Mouse (Mus musculus) MEL (cell line): ENCODE measurements around the gene Tmem268. TPM values are rescaled to one million over a fixed set of nuclear protein-coding genes. Genes with fewer than 3 reads are reported as not detected.

Experiments
- DNase-seq: peaks from one replicate; pipeline ENCODE4 v3.0.0; 2011; ENCODE audit warnings: low read depth, low spot score
- H3K27ac ChIP-seq: 2 replicates; pipeline ENCODE4 v1.5.1; 2012; ENCODE audit warnings: low read depth, mild to moderate bottlenecking, control low read depth, low read length, moderate library complexity; ENCODE audit not compliant: control insufficient read depth
- H3K27me3 ChIP-seq, 2 experiments: fragments of 150-350 bp in 1 of 2; sonication (generic) in 1 of 2; 2 replicates each; pipeline ENCODE4 v1.6.1; 2012; ENCODE audit warnings: low read length in 2 of 2, mild to moderate bottlenecking in 2 of 2, improper control_type of control experiment in 1 of 2, moderate library complexity in 1 of 2; ENCODE audit not compliant: insufficient read depth in 2 of 2, control insufficient read depth in 1 of 2
- H3K36me3 ChIP-seq, 2 experiments: 2 replicates each; pipeline ENCODE4 v1.6.1; 2012 to 2014; ENCODE audit warnings: low read length in 2 of 2, improper control_type of control experiment in 1 of 2, inconsistent platforms in 1 of 2, mild to moderate bottlenecking in 1 of 2; ENCODE audit not compliant: insufficient read depth in 2 of 2, control insufficient read depth in 1 of 2
- H3K4me1 ChIP-seq, 2 experiments: fragments of 150-350 bp in 1 of 2; sonication (generic) in 1 of 2; 2 replicates each; pipeline ENCODE4 v1.6.1; 2012; ENCODE audit warnings: low read length in 2 of 2, improper control_type of control experiment in 1 of 2, mild to moderate bottlenecking in 1 of 2; ENCODE audit not compliant: insufficient read depth in 2 of 2, control insufficient read depth in 1 of 2
- H3K4me3 ChIP-seq, 2 experiments: fragments of 150-350 bp in 1 of 2; sonication (generic) in 1 of 2; 2 replicates each; pipeline ENCODE4 v1.5.1; 2012; ENCODE audit warnings: low read depth in 2 of 2, low read length in 2 of 2, mild to moderate bottlenecking in 2 of 2, moderate library complexity in 2 of 2, control low read depth in 1 of 2, improper control_type of control experiment in 1 of 2; ENCODE audit not compliant: control insufficient read depth in 1 of 2, insufficient read depth in 1 of 2
- H3K79me2 ChIP-seq: 2 replicates; pipeline ENCODE4 v1.6.1; 2012; ENCODE audit warnings: mild to moderate bottlenecking, low read length, moderate library complexity; ENCODE audit not compliant: control insufficient read depth, poor library complexity, insufficient read depth
- H3K9ac ChIP-seq: 2 replicates; pipeline ENCODE4 v1.6.1; 2012; ENCODE audit warnings: low read depth, mild to moderate bottlenecking, control low read depth, low read length, moderate library complexity; ENCODE audit not compliant: control insufficient read depth, poor library complexity, severe bottlenecking
- H3K9me3 ChIP-seq: fragments of 150-350 bp; sonication (generic); replicated peaks from 2 replicates; pipeline ENCODE4 v1.6.1; 2012; ENCODE audit warnings: mild to moderate bottlenecking, low read length, improper control_type of control experiment, moderate library complexity; ENCODE audit not compliant: insufficient read depth
- BHLHE40 ChIP-seq: IDR thresholded peaks from 2 replicates; pipeline ENCODE4 v1.6.1; 2012; ENCODE audit warnings: low read depth, mild to moderate bottlenecking, inconsistent platforms, low read length, improper control_type of control experiment, borderline replicate concordance
- CHD1 ChIP-seq: IDR thresholded peaks from 2 replicates; pipeline ENCODE4 v1.6.1; 2012; ENCODE audit warnings: low read depth, mild to moderate bottlenecking, inconsistent platforms, low read length, improper control_type of control experiment
- CTCF ChIP-seq, 3 experiments: IDR thresholded peaks in 2 of 3; conservative IDR thresholded peaks in 1 of 3; 2 replicates each; pipeline ENCODE4 v1.5.1; 2011 to 2012; ENCODE audit warnings: low read length in 3 of 3, low read depth in 2 of 3, mild to moderate bottlenecking in 2 of 3, improper control_type of control experiment in 1 of 3, inconsistent platforms in 1 of 3, mixed read lengths in 1 of 3, moderate library complexity in 1 of 3; ENCODE audit not compliant: control insufficient read depth in 1 of 3, insufficient read depth in 1 of 3, poor library complexity in 1 of 3, severe bottlenecking in 1 of 3
- E2F4 ChIP-seq: IDR thresholded peaks from 2 replicates; pipeline ENCODE4 v1.6.1; 2011; ENCODE audit warnings: low read depth, low read length, improper control_type of control experiment, borderline replicate concordance
- ELF1 ChIP-seq: IDR thresholded peaks from 2 replicates; pipeline ENCODE4 v1.6.1; 2014; ENCODE audit warnings: low read depth, mild to moderate bottlenecking, inconsistent platforms, low read length, improper control_type of control experiment, moderate library complexity
- EP300 ChIP-seq, 2 experiments: IDR thresholded peaks; 2 replicates each; pipeline ENCODE4 v1.6.1; 2011; ENCODE audit warnings: improper control_type of control experiment in 2 of 2, low read length in 2 of 2, low read depth in 1 of 2, mild to moderate bottlenecking in 1 of 2
- MAFK ChIP-seq: IDR thresholded peaks from 2 replicates; pipeline ENCODE4 v1.6.1; 2011; ENCODE audit warnings: low read depth, mild to moderate bottlenecking, low read length, improper control_type of control experiment, borderline replicate concordance
- MAX ChIP-seq: IDR thresholded peaks from 2 replicates; pipeline ENCODE4 v1.6.1; 2011; ENCODE audit warnings: low read length, improper control_type of control experiment
- MEF2A ChIP-seq: IDR thresholded peaks from 2 replicates; pipeline ENCODE4 v1.6.1; 2014; ENCODE audit warnings: low read depth, mild to moderate bottlenecking, inconsistent platforms, low read length, improper control_type of control experiment; ENCODE audit not compliant: poor library complexity, insufficient replicate concordance, severe bottlenecking; ENCODE audit errors: extremely low read depth
- MXI1 ChIP-seq: IDR thresholded peaks from 2 replicates; pipeline ENCODE4 v1.6.1; 2011; ENCODE audit warnings: mild to moderate bottlenecking, low read depth, low read length, improper control_type of control experiment
- MYC ChIP-seq: IDR thresholded peaks from 2 replicates; pipeline ENCODE4 v1.6.1; 2011; ENCODE audit warnings: low read depth, mild to moderate bottlenecking, low read length, improper control_type of control experiment, moderate library complexity
- NELFE ChIP-seq: IDR thresholded peaks from 2 replicates; pipeline ENCODE4 v1.6.1; 2011; ENCODE audit warnings: low read depth, low read length, improper control_type of control experiment
- POLR2A ChIP-seq, 2 experiments: IDR thresholded peaks; 2 replicates each; pipeline ENCODE4 v1.6.1; 2011 to 2012; ENCODE audit warnings: low read length in 2 of 2, mild to moderate bottlenecking in 2 of 2, control low read depth in 1 of 2, improper control_type of control experiment in 1 of 2, low read depth in 1 of 2, moderate library complexity in 1 of 2; ENCODE audit not compliant: control insufficient read depth in 1 of 2, insufficient read depth in 1 of 2, poor library complexity in 1 of 2
- POLR2AphosphoS2 ChIP-seq: IDR thresholded peaks from 2 replicates; pipeline ENCODE4 v1.6.1; 2011; ENCODE audit warnings: low read length, improper control_type of control experiment
- SIN3A ChIP-seq: IDR thresholded peaks from 2 replicates; pipeline ENCODE4 v1.6.1; 2012; ENCODE audit warnings: low read length, improper control_type of control experiment, inconsistent platforms
- SMC3 ChIP-seq: IDR thresholded peaks from 2 replicates; pipeline ENCODE4 v1.6.1; 2011; ENCODE audit warnings: low read depth, low read length, improper control_type of control experiment
- USF1 ChIP-seq: IDR thresholded peaks from 2 replicates; pipeline ENCODE4 v1.6.1; 2014; ENCODE audit warnings: low read depth, mild to moderate bottlenecking, inconsistent platforms, low read length, improper control_type of control experiment, moderate library complexity
- USF2 ChIP-seq, 2 experiments: IDR thresholded peaks; 2 replicates each; pipeline ENCODE4 v1.6.1; 2011 to 2012; ENCODE audit warnings: improper control_type of control experiment in 2 of 2, low read length in 2 of 2, borderline replicate concordance in 1 of 2, inconsistent platforms in 1 of 2, low read depth in 1 of 2, mild to moderate bottlenecking in 1 of 2; ENCODE audit not compliant: insufficient read depth in 1 of 2
- ZC3H11A ChIP-seq: IDR thresholded peaks from 2 replicates; pipeline ENCODE4 v1.6.1; 2012; ENCODE audit warnings: low read depth, mild to moderate bottlenecking, inconsistent platforms, low read length, improper control_type of control experiment
- ZMIZ1 ChIP-seq: IDR thresholded peaks from 2 replicates; pipeline ENCODE4 v1.6.1; 2012; ENCODE audit warnings: low read depth, mild to moderate bottlenecking, inconsistent platforms, low read length, improper control_type of control experiment, moderate library complexity
- ZNF384 ChIP-seq: IDR thresholded peaks from 2 replicates; pipeline ENCODE4 v1.6.1; 2012; ENCODE audit warnings: low read depth, mild to moderate bottlenecking, inconsistent platforms, low read length, improper control_type of control experiment
- polyA plus RNA-seq, 2 experiments: library from polyadenylated mRNA; stranded (reverse) in 1 of 2; unstranded in 1 of 2; fragments of >175 nt in 1 of 2; fragments of >200 nt in 1 of 2; gene quantifications; 2 replicates each; pipeline versions ENCODE4 v1.2.1 to v1.2.4; 2012; ENCODE audit warnings: low replicate concordance in 2 of 2, low read depth in 1 of 2; ENCODE audit not compliant: insufficient read length in 2 of 2, insufficient read depth in 1 of 2, missing spikeins in 1 of 2
- total RNA-seq: library from RNA; depleted of rRNA; stranded (reverse); fragments of 300-350 nt; gene quantifications from 2 replicates; pipeline ENCODE4 v1.2.3, GENCODE M21; 2012

Tmem268 gene
- total and polyA plus RNA-seq, 3 experiments = 8.1 to 11.3 TPM; not detected in 1

GRCm38 (mm10) chr4:63555111-63555510 lies 3.5 kb upstream of the Tmem268 start:
- Histone ChIP-seq H3K27me3 (no peaks in the 10 kb centered on the region), H3K79me2 (peaks cover 9% of the 10 kb centered on the region; the same call in 1 of the 2 replicates), H3K4me3 (no peak overlapping the region), H3K9me3 (no peaks in the 10 kb centered on the region), H3K9ac (no peak overlapping the region), H3K27ac (no peak overlapping the region), H3K4me1 (peaks cover 0 to 9% of the 10 kb centered on the region in 2 experiments; a peak in 2 of 4 replicates), H3K36me3 (peaks cover 5 to 7% of the 10 kb centered on the region in 2 experiments; a peak in 3 of 4 replicates)
- no peak for TF ChIP-seq USF2 (IDR thresholded peaks at IDR 0.05; ENCODE audit: borderline replicate concordance in 1 of 2, insufficient read depth in 1 of 2, low read depth in 1 of 2, low read length in 2 of 2)
- TF ChIP-seq CHD1 = no peak
- no peak for TF ChIP-seq SIN3A
- TF ChIP-seq EP300 (IDR thresholded peaks at IDR 0.05; ENCODE audit: low read depth in 1 of 2, low read length in 2 of 2) = no peak
- DNase-seq = no peak

GRCm38 (mm10) chr4:63556665-63557064 lies 1.9 kb upstream of the Tmem268 start:
- Histone ChIP-seq H3K4me1 (peaks cover 0 to 17% of the 10 kb centered on the region in 2 experiments; a peak in 3 of 4 replicates), H3K9me3 (no peaks in the 10 kb centered on the region), H3K36me3 (peaks cover 4 to 9% of the 10 kb centered on the region in 2 experiments), H3K79me2 (peaks cover 9% of the 10 kb centered on the region; the same call in 1 of the 2 replicates), H3K4me3 (no peak overlapping the region), H3K9ac (no peak overlapping the region), H3K27me3 (no peaks in the 10 kb centered on the region), H3K27ac (no peak overlapping the region)
- DNase-seq = no peak
- no peak for TF ChIP-seq CTCF (IDR thresholded peaks at IDR 0.05 in 2 of 3, conservative IDR thresholded peaks at IDR 0.05 in 1 of 3; ENCODE audit: control insufficient read depth in 1 of 3, insufficient read depth in 1 of 3, low read depth in 2 of 3, low read length in 3 of 3, poor library complexity in 1 of 3, severe bottlenecking in 1 of 3)
- no peak for TF ChIP-seq USF2 (IDR thresholded peaks at IDR 0.05; ENCODE audit: borderline replicate concordance in 1 of 2, insufficient read depth in 1 of 2, low read depth in 1 of 2, low read length in 2 of 2)
- no peak for TF ChIP-seq E2F4
- no peak for TF ChIP-seq USF1
- TF ChIP-seq POLR2A (IDR thresholded peaks at IDR 0.05; ENCODE audit: control insufficient read depth in 1 of 2, insufficient read depth in 1 of 2, low read depth in 1 of 2, low read length in 2 of 2, poor library complexity in 1 of 2) = no peak
- no peak for TF ChIP-seq BHLHE40
- TF ChIP-seq MAFK = no peak
- TF ChIP-seq NELFE = no peak
- TF ChIP-seq MEF2A = no peak
- no peak for TF ChIP-seq ZC3H11A
- no peak for TF ChIP-seq ZMIZ1
- TF ChIP-seq SMC3 = no peak
- TF ChIP-seq ELF1 = no peak
- no peak for TF ChIP-seq POLR2AphosphoS2
- TF ChIP-seq ZNF384 = no peak
- no peak for TF ChIP-seq MAX
- no peak for TF ChIP-seq MYC
- TF ChIP-seq MXI1 = no peak
